ENCODE assay signal across 11 mouse cellular contexts in genomic region chr4:62516579-62516978, GRCm38 (mm10). TPM values are rescaled to one million over a fixed set of nuclear protein-coding genes. Genes with fewer than 3 reads are reported as not detected.
A peak's percentile ranks its signal among the peaks of the same experiment; 100 is the strongest.
DNase-seq lines count a peak whose midpoint lies in the region; ATAC-seq and TF ChIP-seq lines count a peak whose summit lies in the region.
"Had no signal": no experiment of that assay in that cellular context is flagged by ENCODE, and none has a peak within 500 bp of the region (broad histone marks: within the 10 kb centered on the region; RNA-seq: fewer than 3 reads in every experiment).

No protein-coding gene starts in this region.

- 86% methylated on average over 1 of the region's 1 CpGs for WGBS in midbrain, embryonic 10.5 days
- WGBS in midbrain, embryonic 14.5 days: 97% methylated on average over 1 of the region's 1 CpGs
- 28% methylated on average over 1 of the region's 1 CpGs for WGBS in liver, embryonic 11.5 days
- 67% methylated on average over 1 of the region's 1 CpGs for WGBS in stomach, embryonic 15.5 days

- ATAC-seq in midbrain, embryonic 14.5 days (ENCODE audit: low FRiP score, low TSS enrichment): no peak
- ATAC-seq in liver, embryonic 11.5 days (replicated peaks; ENCODE audit: low FRiP score): peak; percentile 92
- ATAC-seq in stomach, embryonic 15.5 days (ENCODE audit: insufficient read depth, low FRiP score, low read depth): peak; percentile 83

- no peak for DNase-seq in gastrocnemius, adult 2 months
- no peak for DNase-seq in gastrocnemius, adult 8-10 months (ENCODE audit: low spot score in 2 of 2)
- no peak for DNase-seq in midbrain, embryonic 10.5 days (ENCODE audit: low spot score)
- no peak for DNase-seq in midbrain, embryonic 14.5 days
- peak; percentile 73 for DNase-seq in liver, embryonic 11.5 days (ENCODE audit: low spot score)
- no peak for DNase-seq in ovary, adult 18-20 months (ENCODE audit: low spot score)
- no peak for DNase-seq in layer of hippocampus, postnatal 36 days
- DNase-seq: adrenal gland, postnatal 25 days; retina, postnatal 1 day had no signal

- H3K36me3 ChIP-seq in midbrain, embryonic 10.5 days: peaks cover 26% of the 10 kb centered on the region
- H3K36me3 ChIP-seq in midbrain, embryonic 14.5 days (ENCODE audit: control insufficient read depth, insufficient read depth, low read length): peaks cover 24% of the 10 kb centered on the region
- peaks cover 29% of the 10 kb centered on the region for H3K36me3 ChIP-seq in liver, embryonic 11.5 days (ENCODE audit: control insufficient read depth, insufficient read depth, low read length)
- peaks cover 23% of the 10 kb centered on the region for H3K36me3 ChIP-seq in stomach, embryonic 15.5 days

- no peak overlapping the region for H3K4me3 ChIP-seq in gastrocnemius, adult 2 months
- peak overlapping the region; percentile 36; the same call in 1 of the 2 replicates for H3K4me3 ChIP-seq in midbrain, embryonic 10.5 days
- no peak overlapping the region for H3K4me3 ChIP-seq in midbrain, embryonic 14.5 days (replicated peaks; ENCODE audit: low read depth, low read length)
- H3K4me3 ChIP-seq in liver, embryonic 11.5 days (ENCODE audit: low read depth, low read length): peak overlapping the region; percentile 85
- 0 out of 2 replicates have a peak overlapping the region, but pooled peaks have one; percentile 22 for H3K4me3 ChIP-seq in stomach, embryonic 15.5 days (replicated peaks)
- H3K4me3 ChIP-seq: limb, embryonic 13.5 days had no signal

- H3K27me3 ChIP-seq in midbrain, embryonic 10.5 days (ENCODE audit: low read depth, poor library complexity, severe bottlenecking): no peaks in the 10 kb centered on the region
- no peaks in the 10 kb centered on the region for H3K27me3 ChIP-seq in midbrain, embryonic 14.5 days (ENCODE audit: control insufficient read depth, insufficient read depth, low read length)
- H3K27me3 ChIP-seq in liver, embryonic 11.5 days (replicated peaks; ENCODE audit: control insufficient read depth, insufficient read depth, low read length): no peaks in the 10 kb centered on the region
- no peaks in the 10 kb centered on the region for H3K27me3 ChIP-seq in stomach, embryonic 15.5 days (replicated peaks)
- H3K27me3 ChIP-seq: limb, embryonic 13.5 days had no signal

- peaks cover 44% of the 10 kb centered on the region for H3K4me1 ChIP-seq in midbrain, embryonic 10.5 days
- peaks cover 17% of the 10 kb centered on the region for H3K4me1 ChIP-seq in midbrain, embryonic 14.5 days (ENCODE audit: control insufficient read depth, insufficient read depth, low read length)
- peaks cover 36% of the 10 kb centered on the region for H3K4me1 ChIP-seq in liver, embryonic 11.5 days (replicated peaks; ENCODE audit: control insufficient read depth, insufficient read depth, low read length)
- H3K4me1 ChIP-seq in stomach, embryonic 15.5 days: peaks cover 47% of the 10 kb centered on the region

- no peaks in the 10 kb centered on the region for H3K9me3 ChIP-seq in midbrain, embryonic 10.5 days (replicated peaks)
- no peaks in the 10 kb centered on the region for H3K9me3 ChIP-seq in midbrain, embryonic 14.5 days (ENCODE audit: control insufficient read depth, low read length)
- H3K9me3 ChIP-seq in liver, embryonic 11.5 days (ENCODE audit: control insufficient read depth, low read length): no peaks in the 10 kb centered on the region
- H3K9me3 ChIP-seq in stomach, embryonic 15.5 days: no peaks in the 10 kb centered on the region
- H3K9me3 ChIP-seq: limb, embryonic 13.5 days had no signal

- H3K9ac ChIP-seq in midbrain, embryonic 14.5 days (replicated peaks; ENCODE audit: low read length): no peak overlapping the region
- H3K9ac ChIP-seq in liver, embryonic 11.5 days (ENCODE audit: low read depth, low read length): peak overlapping the region; percentile 93
- no peak overlapping the region for H3K9ac ChIP-seq in stomach, embryonic 15.5 days

- peak overlapping the region; percentile 72 for H3K27ac ChIP-seq in gastrocnemius, adult 2 months
- H3K27ac ChIP-seq in midbrain, embryonic 10.5 days (replicated peaks): peak overlapping the region; percentile 59
- no peak overlapping the region for H3K27ac ChIP-seq in midbrain, embryonic 14.5 days (replicated peaks; ENCODE audit: low read depth, low read length)
- H3K27ac ChIP-seq in liver, embryonic 11.5 days (ENCODE audit: low read depth, low read length): peak overlapping the region; percentile 93
- H3K27ac ChIP-seq in stomach, embryonic 15.5 days: peak overlapping the region; percentile 93; the same call in 1 of the 2 replicates
- H3K27ac ChIP-seq: limb, embryonic 13.5 days had no signal

- no peak overlapping the region for H3K4me2 ChIP-seq in midbrain, embryonic 14.5 days (ENCODE audit: low read length)
- peak overlapping the region; percentile 77 for H3K4me2 ChIP-seq in liver, embryonic 11.5 days
- H3K4me2 ChIP-seq in stomach, embryonic 15.5 days: peak overlapping the region; percentile 29
- H3K4me2 ChIP-seq: limb, embryonic 13.5 days had no signal

- intact Hi-C loops in gastrocnemius, adult 2 months (cut with DNase I): no loop called here

- TF ChIP-seq CTCF in gastrocnemius, adult 2 months (IDR thresholded peaks at IDR 0.05): no peak

RNA-seq across cellular contexts. Expression of gene Alad, which starts 3.1 kb away (rescaled TPM):
- total RNA-seq in gastrocnemius, adult 2 months (2021): 10 to 100 TPM; 21.7 to 32.8 TPM
- total RNA-seq in gastrocnemius, adult 8-10 months (2022): 10 to 100 TPM; 26.1 to 36.7 (median 30.3) TPM
- 120 and 123 TPM in 2 replicates for polyA plus RNA-seq in midbrain, embryonic 10.5 days (2016; fragmentation: Nextera tagmentation; extraction: Ambion mirVana)
- polyA plus RNA-seq in midbrain, embryonic 14.5 days (2014; fragmentation: Nextera tagmentation; extraction: Ambion mirVana): 69.3 and 78.8 TPM in 2 replicates
- 468 and 489 TPM in 2 replicates for polyA plus RNA-seq in liver, embryonic 11.5 days (2014; fragmentation: Nextera tagmentation; extraction: Ambion mirVana)
- 121 and 142 TPM in 2 replicates for polyA plus RNA-seq in stomach, embryonic 15.5 days (2015; fragmentation: Nextera tagmentation; extraction: Ambion mirVana)
- 10 to 100 TPM; 24.3 to 28.8 TPM for total RNA-seq in layer of hippocampus, postnatal 36 days (2021)

RNA-seq across cellular contexts. Expression of gene Pole3, which starts 8.3 kb away (rescaled TPM):
- 10 to 100 TPM; 15.5 to 18.5 TPM for total RNA-seq in gastrocnemius, adult 2 months (2021)
- total RNA-seq in gastrocnemius, adult 8-10 months (2022): 10 to 100 TPM; 14.1 to 18.1 (median 15.1) TPM
- 140 and 142 TPM in 2 replicates for polyA plus RNA-seq in midbrain, embryonic 10.5 days (2016; fragmentation: Nextera tagmentation; extraction: Ambion mirVana)
- polyA plus RNA-seq in midbrain, embryonic 14.5 days (2014; fragmentation: Nextera tagmentation; extraction: Ambion mirVana): 50.9 and 63.5 TPM in 2 replicates
- 102 and 106 TPM in 2 replicates for polyA plus RNA-seq in liver, embryonic 11.5 days (2014; fragmentation: Nextera tagmentation; extraction: Ambion mirVana)
- 70.9 and 77.3 TPM in 2 replicates for polyA plus RNA-seq in stomach, embryonic 15.5 days (2015; fragmentation: Nextera tagmentation; extraction: Ambion mirVana)
- total RNA-seq in layer of hippocampus, postnatal 36 days (2021): 10 to 100 TPM; 22.2 to 23.7 TPM

RNA-seq across cellular contexts. Expression of gene 4933430I17Rik, which starts 8.6 kb away (rescaled TPM):
- total RNA-seq in gastrocnemius, adult 2 months (2021): under 1 TPM in 1 of 2 experiments, not detected in 1; 0.17 TPM
- not detected for total RNA-seq in gastrocnemius, adult 8-10 months (2022)
- polyA plus RNA-seq in midbrain, embryonic 10.5 days (2016; fragmentation: Nextera tagmentation; extraction: Ambion mirVana): 1.5 and 1.7 TPM in 2 replicates
- polyA plus RNA-seq in midbrain, embryonic 14.5 days (2014; fragmentation: Nextera tagmentation; extraction: Ambion mirVana): 0.78 and 1.6 TPM in 2 replicates
- 0.36 and 0.49 TPM in 2 replicates for polyA plus RNA-seq in liver, embryonic 11.5 days (2014; fragmentation: Nextera tagmentation; extraction: Ambion mirVana)
- polyA plus RNA-seq in stomach, embryonic 15.5 days (2015; fragmentation: Nextera tagmentation; extraction: Ambion mirVana): 0.19 and 0.35 TPM in 2 replicates
- total RNA-seq in layer of hippocampus, postnatal 36 days (2021): under 1 TPM in 1 of 2 experiments, not detected in 1; 0.20 TPM

RNA-seq across cellular contexts. Expression of gene Hdhd3, which starts 13.3 kb away (rescaled TPM):
- total RNA-seq in gastrocnemius, adult 2 months (2021): 1 to 10 TPM; 1.3 to 1.6 TPM
- total RNA-seq in gastrocnemius, adult 8-10 months (2022): 1 to 10 TPM in 3 of 4 experiments, under 1 TPM in 1; 0.40 to 1.8 (median 1.3) TPM
- polyA plus RNA-seq in midbrain, embryonic 10.5 days (2016; fragmentation: Nextera tagmentation; extraction: Ambion mirVana): 10.9 and 13.3 TPM in 2 replicates
- polyA plus RNA-seq in midbrain, embryonic 14.5 days (2014; fragmentation: Nextera tagmentation; extraction: Ambion mirVana): 12.8 and 14.1 TPM in 2 replicates
- 10.1 and 10.9 TPM in 2 replicates for polyA plus RNA-seq in liver, embryonic 11.5 days (2014; fragmentation: Nextera tagmentation; extraction: Ambion mirVana)
- 27.3 and 30.7 TPM in 2 replicates for polyA plus RNA-seq in stomach, embryonic 15.5 days (2015; fragmentation: Nextera tagmentation; extraction: Ambion mirVana)
- 10 to 100 TPM; 10.4 to 10.5 TPM for total RNA-seq in layer of hippocampus, postnatal 36 days (2021)

RNA-seq across cellular contexts. Expression of gene Bspry, which starts 36.7 kb away (rescaled TPM):
- not detected for total RNA-seq in gastrocnemius, adult 2 months (2021)
- not detected for total RNA-seq in gastrocnemius, adult 8-10 months (2022)
- 0.47 and 0.57 TPM in 2 replicates for polyA plus RNA-seq in midbrain, embryonic 10.5 days (2016; fragmentation: Nextera tagmentation; extraction: Ambion mirVana)
- polyA plus RNA-seq in midbrain, embryonic 14.5 days (2014; fragmentation: Nextera tagmentation; extraction: Ambion mirVana): 0.32 and 0.43 TPM in 2 replicates
- polyA plus RNA-seq in liver, embryonic 11.5 days (2014; fragmentation: Nextera tagmentation; extraction: Ambion mirVana): 0.48 and 0.99 TPM in 2 replicates
- 28.4 and 29.9 TPM in 2 replicates for polyA plus RNA-seq in stomach, embryonic 15.5 days (2015; fragmentation: Nextera tagmentation; extraction: Ambion mirVana)
- under 1 TPM; 0.52 to 0.73 TPM for total RNA-seq in layer of hippocampus, postnatal 36 days (2021)

Comparison
In these comparisons a context has a peak if more than half of its experiments do, and no peak if none do; other contexts are left out.
1. H3K4me3 ChIP-seq: peak in midbrain, embryonic 10.5 days (single experiment), liver, embryonic 11.5 days (single experiment) and stomach, embryonic 15.5 days (single experiment); none in gastrocnemius, adult 2 months (single experiment) and midbrain, embryonic 14.5 days (single experiment).